Mouse (Mus musculus) liver, adult 2 months (tissue): Measurements from ENCODE around the gene Kifc5b.

ENCODE experiments used
- CTCF ChIP-seq: fragments of 200-500 bp; IDR thresholded peaks from 2 replicates; pipeline ENCODE4 v1.5.1; 2011; ENCODE audit warnings: low read depth, low read length, control low read depth
- POLR2A ChIP-seq: fragments of 200-500 bp; IDR thresholded peaks from 2 replicates; pipeline ENCODE4 v1.6.1; 2011; ENCODE audit warnings: low read length, control low read depth; ENCODE audit not compliant: insufficient read depth; ENCODE audit errors: extremely low read depth

DNA sequence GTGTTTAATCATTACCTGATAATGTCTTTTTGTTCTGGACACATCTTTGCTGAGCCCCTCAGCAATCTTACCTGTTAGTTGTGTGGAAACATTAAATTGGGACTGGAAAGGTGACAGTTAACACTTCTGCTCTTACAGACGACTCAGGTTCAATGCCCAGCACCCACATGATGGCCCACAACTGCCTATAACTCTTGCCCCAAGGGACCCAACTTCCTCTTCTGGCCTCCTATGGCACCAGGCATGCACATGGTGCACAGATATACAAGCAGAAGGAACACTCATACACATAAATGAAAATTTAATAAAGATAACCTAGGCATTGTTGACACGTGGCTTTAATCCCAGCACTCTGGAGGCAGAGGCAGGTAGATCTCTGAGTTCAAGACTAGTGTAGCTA lies 62.5 kb downstream of the Kifc5b start:
- TF ChIP-seq CTCF (no peak), POLR2A (no peak)
